Mouse (Mus musculus): ENCODE results near the gene Tnfrsf13b.

GRCm38 (mm10) chr11:61104241-61104901 lies 22.2 kb upstream of the Tnfrsf13b start:
- TF ChIP-seq EP300 (IDR thresholded peaks at IDR 0.05; ENCODE audit: low read depth) (no peak), CTCF (IDR thresholded peaks at IDR 0.05; ENCODE audit: low read depth) (peak; percentile 99)

Measured in liver, postnatal 0 days (tissue).